In the genomic region with DNA sequence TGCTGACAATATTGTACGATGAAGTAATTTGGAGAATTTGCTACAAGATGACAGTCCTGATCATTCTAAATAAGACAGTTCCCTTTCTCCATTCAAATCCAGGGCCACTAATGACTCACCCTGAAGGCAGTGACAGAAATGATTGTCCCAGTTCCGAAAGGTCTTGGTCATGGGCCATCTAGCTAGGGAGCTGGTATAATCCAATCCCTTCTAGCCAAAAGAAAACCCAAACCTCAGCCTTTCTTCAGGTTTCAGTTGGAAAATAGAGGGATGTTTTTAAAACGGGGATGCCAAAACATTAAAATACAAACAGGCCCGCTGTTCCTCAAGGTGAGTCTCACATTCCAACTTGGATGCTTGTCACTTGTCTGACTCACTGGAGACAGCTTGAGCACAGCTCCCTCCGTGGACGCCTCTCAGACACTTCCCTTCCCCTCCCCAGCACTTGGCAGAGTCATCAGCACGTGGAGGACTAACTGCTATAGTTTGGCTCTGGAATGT, we compare ENCODE assay signal across 9 mouse cellular contexts. TPM values are rescaled to one million over a fixed set of nuclear protein-coding genes. Genes with fewer than 3 reads are reported as not detected.
A peak's percentile ranks its signal among the peaks of the same experiment; 100 is the strongest.
DNase-seq lines count a peak whose midpoint lies in the region; ATAC-seq lines count a peak whose summit lies in the region.
"Had no signal": no experiment of that assay in that cellular context is flagged by ENCODE, and none has a peak within 500 bp of the region (broad histone marks: within the 10 kb centered on the region; RNA-seq: fewer than 3 reads in every experiment).

No protein-coding gene starts in this region.

- peak; percentile 62 for DNase-seq in left cerebral cortex, adult 11 months (ENCODE audit: low spot score)
- DNase-seq in left cerebral cortex, postnatal 4 days = no peak
- peak; percentile 80 for DNase-seq in cerebellum, adult 11-12 months
- DNase-seq in frontal cortex, postnatal 25 days (ENCODE audit: low spot score in 2 of 2) = peak; percentile 35 to 41
- DNase-seq in right cerebral cortex, postnatal 14 days = peak; percentile 48
- no peak for DNase-seq in kidney, adult 18-20 months
- no peak for DNase-seq in urinary bladder, adult 2 months (ENCODE audit: low spot score)
- DNase-seq: lung, postnatal 14 days had no signal

- intact Hi-C loops in left cerebral cortex, postnatal 4 days (cut with DNase I) = no loop called here

- no peak for ATAC-seq in granulocyte monocyte progenitor cell, adult 5-6 weeks (replicated peaks; ENCODE audit: poor library complexity, severe bottlenecking)

RNA-seq across cellular contexts. Expression of a gene that starts 24.0 kb away (rescaled TPM):
- 10 to 100 TPM; 86.3 to 98.1 TPM for total RNA-seq in left cerebral cortex, postnatal 4 days (2021)
- total RNA-seq in granulocyte monocyte progenitor cell, adult 5-6 weeks (2014; fragmentation: Nextera tagmentation) = not detected in 2 replicates
- total RNA-seq in granulocyte monocyte progenitor cell, adult 5-6 weeks (2017) = not detected in 2 replicates
- 71.6 and 86.2 TPM in 2 replicates for polyA plus RNA-seq in urinary bladder, adult 2 months (2012; rRNA removed)

Comparison
In these comparisons a context has a peak if more than half of its experiments do, and no peak if none do; other contexts are left out.
1. DNase-seq: peak in left cerebral cortex, adult 11 months (single experiment), cerebellum, adult 11-12 months (single experiment), frontal cortex, postnatal 25 days (2 of 2) and right cerebral cortex, postnatal 14 days (single experiment); none in left cerebral cortex, postnatal 4 days (single experiment), kidney, adult 18-20 months (single experiment) and urinary bladder, adult 2 months (single experiment).
2. RNA of a gene that starts 24.0 kb away (total RNA-seq): 86.3 to 98.1 TPM in left cerebral cortex, postnatal 4 days; not detected in granulocyte monocyte progenitor cell, adult 5-6 weeks; every median in the first group is over 10 times any median in the second.